Comparison of ENCODE assay signal across 19 mouse cellular contexts in the genomic region with DNA sequence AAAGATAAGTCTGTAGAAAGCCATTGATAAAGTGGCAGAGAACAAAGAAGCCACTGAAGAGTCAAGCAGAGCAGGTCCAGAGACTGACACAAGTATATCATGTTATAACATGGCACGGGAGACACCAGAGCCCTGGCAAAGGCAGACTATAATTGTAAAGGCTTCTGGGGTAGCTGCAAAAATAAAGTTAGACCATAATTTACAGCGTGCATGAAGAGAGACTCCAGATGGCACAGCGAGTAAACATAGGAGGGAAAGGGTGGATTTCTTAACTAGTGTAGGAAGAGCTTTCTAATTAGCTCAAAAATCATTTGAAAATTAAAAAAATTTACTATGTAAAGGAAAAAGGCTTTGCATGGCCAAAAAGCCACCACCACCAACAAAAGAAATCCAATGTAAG.
"Had no signal": no experiment of that assay in that cellular context is flagged by ENCODE, and none has a peak within 500 bp of the region (broad histone marks: within the 10 kb centered on the region; RNA-seq: fewer than 3 reads in every experiment).

No protein-coding gene starts in this region.

- DNase-seq: lung, adult 18-20 months; lung, embryonic 14.5 days; lung, postnatal 10 days; lung, postnatal 4 days; midbrain, embryonic 14.5 days; retina, postnatal 1 day; right cerebral cortex, adult 18-20 months; right cerebral cortex, postnatal 25 days; thymus, adult 18-20 months; thymus, postnatal 14 days; thymus, postnatal 36 days had no signal

- H3K27me3 ChIP-seq: midbrain, embryonic 12.5 days; neural tube, embryonic 13.5 days; neural tube, embryonic 15.5 days; stomach, embryonic 15.5 days had no signal

- H3K27ac ChIP-seq: midbrain, embryonic 10.5 days; midbrain, embryonic 12.5 days; neural tube, embryonic 13.5 days; neural tube, embryonic 15.5 days; stomach, embryonic 15.5 days; stomach, postnatal 0 days had no signal

- H3K4me2 ChIP-seq: lung, embryonic 14.5 days; midbrain, embryonic 12.5 days; neural tube, embryonic 13.5 days; neural tube, embryonic 15.5 days; stomach, embryonic 15.5 days had no signal

- H3K9me3 ChIP-seq: midbrain, embryonic 10.5 days; midbrain, embryonic 12.5 days; neural tube, embryonic 13.5 days; neural tube, embryonic 15.5 days; stomach, embryonic 15.5 days had no signal

- H3K36me3 ChIP-seq: stomach, embryonic 15.5 days had no signal

- H3K4me1 ChIP-seq: midbrain, embryonic 10.5 days; midbrain, embryonic 12.5 days; neural tube, embryonic 13.5 days; neural tube, embryonic 15.5 days; stomach, embryonic 15.5 days had no signal

- H3K4me3 ChIP-seq: midbrain, embryonic 10.5 days; midbrain, embryonic 12.5 days; myocyte; neural tube, embryonic 13.5 days; neural tube, embryonic 15.5 days; stomach, embryonic 15.5 days had no signal

- H3K9ac ChIP-seq: lung, embryonic 14.5 days; midbrain, embryonic 12.5 days; neural tube, embryonic 13.5 days; neural tube, embryonic 15.5 days; stomach, embryonic 15.5 days had no signal

- ATAC-seq: midbrain, embryonic 16.5 days had no signal
